Mouse (Mus musculus): Measurements from ENCODE around the gene Ephb1.

The Ephb1 gene

GRCm38 (mm10) chr9:102155876-102156275, 198.6 kb downstream of the Ephb1 start:
- DNase-seq (ENCODE audit: low read depth): no peak

GRCm38 (mm10) chr9:102139181-102139580, 215.3 kb downstream of the Ephb1 start:
- no peak for DNase-seq (ENCODE audit: low read depth)

- DNase-seq (ENCODE audit: low read depth): no peak
These were observed 215.8 kb downstream of the Ephb1 start for GRCm38 (mm10) chr9:102138671-102139070.

GRCm38 (mm10) chr9:102138187-102138586, 216.3 kb downstream of the Ephb1 start:
- DNase-seq (ENCODE audit: low read depth): no peak

GRCm38 (mm10) chr9:102130506-102130905, 224.0 kb downstream of the Ephb1 start:
- no peak for DNase-seq (ENCODE audit: low read depth)

GRCm38 (mm10) chr9:102126510-102126909, 228.0 kb downstream of the Ephb1 start:
- no peak for DNase-seq (ENCODE audit: low read depth)

GRCm38 (mm10) chr9:102122880-102123453, 231.5 kb downstream of the Ephb1 start:
- DNase-seq (ENCODE audit: low read depth): no peak

- no peak for DNase-seq (ENCODE audit: low read depth)
These were observed 235.1 kb downstream of the Ephb1 start for GRCm38 (mm10) chr9:102119422-102119821.

GRCm38 (mm10) chr9:102115326-102115725, 239.2 kb downstream of the Ephb1 start:
- DNase-seq (ENCODE audit: low read depth): no peak

GRCm38 (mm10) chr9:102111471-102111870, 243.0 kb downstream of the Ephb1 start:
- DNase-seq (ENCODE audit: low read depth): no peak

GRCm38 (mm10) chr9:102107978-102108377, 246.5 kb downstream of the Ephb1 start:
- no peak for DNase-seq (ENCODE audit: low read depth)

GRCm38 (mm10) chr9:102107213-102107612, 247.3 kb downstream of the Ephb1 start:
- DNase-seq (ENCODE audit: low read depth): no peak

GRCm38 (mm10) chr9:102096825-102097224, 257.7 kb downstream of the Ephb1 start:
- DNase-seq (ENCODE audit: low read depth): no peak

- no peak for DNase-seq (ENCODE audit: low read depth)
These were observed 265.9 kb downstream of the Ephb1 start for GRCm38 (mm10) chr9:102088598-102088997.

- DNase-seq (ENCODE audit: low read depth): no peak
These were observed 268.3 kb downstream of the Ephb1 start for GRCm38 (mm10) chr9:102086053-102086706.

GRCm38 (mm10) chr9:102085477-102085876, 269.0 kb downstream of the Ephb1 start:
- no peak for DNase-seq (ENCODE audit: low read depth)

GRCm38 (mm10) chr9:102080934-102081333, 273.6 kb downstream of the Ephb1 start:
- no peak for DNase-seq (ENCODE audit: low read depth)

GRCm38 (mm10) chr9:102079151-102079550, 275.3 kb downstream of the Ephb1 start:
- no peak for DNase-seq (ENCODE audit: low read depth)

- no peak for DNase-seq (ENCODE audit: low read depth)
These were observed 276.3 kb downstream of the Ephb1 start for GRCm38 (mm10) chr9:102078238-102078637.

GRCm38 (mm10) chr9:102075539-102075938, 279.0 kb downstream of the Ephb1 start:
- DNase-seq (ENCODE audit: low read depth): no peak

- DNase-seq (ENCODE audit: low read depth): no peak
These were observed 281.1 kb downstream of the Ephb1 start for GRCm38 (mm10) chr9:102073404-102073803.

GRCm38 (mm10) chr9:102069151-102069882, 285.2 kb downstream of the Ephb1 start:
- DNase-seq (ENCODE audit: low read depth): no peak

- peak; percentile 6 for DNase-seq (ENCODE audit: low read depth)
These were observed 287.9 kb downstream of the Ephb1 start for GRCm38 (mm10) chr9:102066601-102067000.
